Mouse (Mus musculus): ENCODE data around the gene Rmnd1. TPM values are rescaled to one million over a fixed set of nuclear protein-coding genes. Genes with fewer than 3 reads are reported as not detected.

Rmnd1 gene
- polyA plus RNA-seq, 1 experiment from 2014 or later = 39.1 TPM

- ATAC-seq (ENCODE audit: low read depth) = no peak
- H3K9ac ChIP-seq (ENCODE audit: low read length) = no peak overlapping the region
Measured at GRCm38 (mm10) chr10:4374239-4374638, 57.9 kb downstream of the Rmnd1 start.

GRCm38 (mm10) chr10:4373558-4373957 is 58.6 kb downstream of the Rmnd1 start:
- peaks cover 2% of the 10 kb centered on the region; the same call in 1 of the 2 replicates for H3K4me1 ChIP-seq (replicated peaks; ENCODE audit: control insufficient read depth, insufficient read depth, low read length)
- no peak overlapping the region for H3K27ac ChIP-seq (ENCODE audit: low read length)
- no peak for ATAC-seq (ENCODE audit: low read depth)
- H3K4me2 ChIP-seq (ENCODE audit: low read depth, low read length) = no peak overlapping the region
- 83% methylated on average over 4 of the region's 4 CpGs for WGBS
- H3K27me3 ChIP-seq (ENCODE audit: control insufficient read depth, insufficient read depth, low read depth, low read length) = no peaks in the 10 kb centered on the region
- no peak overlapping the region for H3K4me3 ChIP-seq (ENCODE audit: low read length)
- H3K36me3 ChIP-seq (ENCODE audit: control insufficient read depth, insufficient read depth, low read length) = peaks cover 11% of the 10 kb centered on the region; the same call in 1 of the 2 replicates
- H3K9ac ChIP-seq (ENCODE audit: low read length) = no peak overlapping the region
- no peaks in the 10 kb centered on the region for H3K9me3 ChIP-seq (ENCODE audit: control insufficient read depth, low read length)

More at GRCm38 (mm10) chr10:4374239-4374638, 57.9 kb downstream of the Rmnd1 start:
- no peaks in the 10 kb centered on the region for H3K27me3 ChIP-seq (ENCODE audit: control insufficient read depth, insufficient read depth, low read depth, low read length)
- no peaks in the 10 kb centered on the region for H3K9me3 ChIP-seq (ENCODE audit: control insufficient read depth, low read length)
- WGBS = 89% methylated on average over 7 of the region's 7 CpGs
- peaks cover 2% of the 10 kb centered on the region; the same call in 1 of the 2 replicates for H3K4me1 ChIP-seq (replicated peaks; ENCODE audit: control insufficient read depth, insufficient read depth, low read length)
- no peak overlapping the region for H3K4me3 ChIP-seq (ENCODE audit: low read length)
- no peak overlapping the region for H3K4me2 ChIP-seq (ENCODE audit: low read depth, low read length)
- no peak overlapping the region for H3K27ac ChIP-seq (ENCODE audit: low read length)
- peaks cover 8% of the 10 kb centered on the region; the same call in 1 of the 2 replicates for H3K36me3 ChIP-seq (ENCODE audit: control insufficient read depth, insufficient read depth, low read length)

DNA sequence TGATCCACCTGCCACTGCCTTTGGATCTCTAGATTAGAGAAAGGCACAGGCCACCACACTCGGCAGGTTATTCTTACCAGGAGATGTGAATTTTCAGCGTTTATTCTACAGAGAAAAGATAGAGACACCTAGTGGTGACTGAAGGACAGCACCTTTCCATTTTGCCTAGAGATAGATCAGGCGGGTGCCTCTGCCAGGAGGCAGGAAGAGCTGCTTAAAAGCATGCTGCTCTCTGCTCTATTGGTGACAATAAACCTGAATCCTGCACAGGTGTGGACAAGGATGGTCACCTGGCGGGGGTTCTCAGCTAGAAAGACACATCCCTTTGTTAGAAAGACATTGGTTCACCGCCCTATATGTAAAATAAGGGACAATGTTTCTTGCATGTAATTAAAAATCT is 60.2 kb downstream of the Rmnd1 start:
- no peaks in the 10 kb centered on the region for H3K27me3 ChIP-seq (ENCODE audit: control insufficient read depth, insufficient read depth, low read depth, low read length)
- H3K36me3 ChIP-seq (ENCODE audit: control insufficient read depth, insufficient read depth, low read length) = peaks cover 15% of the 10 kb centered on the region; the same call in 1 of the 2 replicates
- no peak overlapping the region for H3K27ac ChIP-seq (ENCODE audit: low read length)
- no peak overlapping the region for H3K4me3 ChIP-seq (ENCODE audit: low read length)
- H3K4me2 ChIP-seq (ENCODE audit: low read depth, low read length) = no peak overlapping the region
- peaks cover 2% of the 10 kb centered on the region; the same call in 1 of the 2 replicates for H3K4me1 ChIP-seq (replicated peaks; ENCODE audit: control insufficient read depth, insufficient read depth, low read length)
- no peak for ATAC-seq (ENCODE audit: low read depth)
- H3K9me3 ChIP-seq (ENCODE audit: control insufficient read depth, low read length) = no peaks in the 10 kb centered on the region
- no peak overlapping the region for H3K9ac ChIP-seq (ENCODE audit: low read length)
- 48% methylated on average over 5 of the region's 5 CpGs for WGBS

- Histone ChIP-seq H3K4me2 (ENCODE audit: low read depth, low read length) (no peak overlapping the region), H3K9me3 (ENCODE audit: control insufficient read depth, low read length) (no peaks in the 10 kb centered on the region), H3K9ac (ENCODE audit: low read length) (no peak overlapping the region), H3K27me3 (ENCODE audit: control insufficient read depth, insufficient read depth, low read depth, low read length) (no peaks in the 10 kb centered on the region), H3K27ac (ENCODE audit: low read length) (no peak overlapping the region), H3K4me1 (replicated peaks; ENCODE audit: control insufficient read depth, insufficient read depth, low read length) (no peaks in the 10 kb centered on the region), H3K4me3 (ENCODE audit: low read length) (no peak overlapping the region), H3K36me3 (ENCODE audit: control insufficient read depth, insufficient read depth, low read length) (peaks cover 15% of the 10 kb centered on the region; the same call in 1 of the 2 replicates)
- WGBS = 84% methylated on average over 11 of the region's 11 CpGs
- ATAC-seq (ENCODE audit: low read depth) = no peak
Measured at GRCm38 (mm10) chr10:4370105-4370504, 62.1 kb downstream of the Rmnd1 start.

GRCm38 (mm10) chr10:4364618-4365017 is 67.6 kb downstream of the Rmnd1 start:
- H3K4me2 ChIP-seq (ENCODE audit: low read depth, low read length) = no peak overlapping the region

GRCm38 (mm10) chr10:4357435-4357834 is 74.8 kb downstream of the Rmnd1 start:
- peaks cover 45% of the 10 kb centered on the region for H3K36me3 ChIP-seq (ENCODE audit: control insufficient read depth, insufficient read depth, low read length)
- no peak for ATAC-seq (ENCODE audit: low read depth)

More at GRCm38 (mm10) chr10:4364618-4365017, 67.6 kb downstream of the Rmnd1 start:
- no peak overlapping the region for H3K4me3 ChIP-seq (ENCODE audit: low read length)
- WGBS = 79% methylated on average over 3 of the region's 3 CpGs
- H3K9me3 ChIP-seq (ENCODE audit: control insufficient read depth, low read length) = 0 out of 2 replicates have a peak, but pooled peaks cover 4% of the 10 kb centered on the region
- no peaks in the 10 kb centered on the region for H3K4me1 ChIP-seq (replicated peaks; ENCODE audit: control insufficient read depth, insufficient read depth, low read length)
- no peak for ATAC-seq (ENCODE audit: low read depth)
- peaks cover 9% of the 10 kb centered on the region; the same call in 1 of the 2 replicates for H3K36me3 ChIP-seq (ENCODE audit: control insufficient read depth, insufficient read depth, low read length)
- no peaks in the 10 kb centered on the region for H3K27me3 ChIP-seq (ENCODE audit: control insufficient read depth, insufficient read depth, low read depth, low read length)
- H3K27ac ChIP-seq (ENCODE audit: low read length) = no peak overlapping the region
- no peak overlapping the region for H3K9ac ChIP-seq (ENCODE audit: low read length)

DNA sequence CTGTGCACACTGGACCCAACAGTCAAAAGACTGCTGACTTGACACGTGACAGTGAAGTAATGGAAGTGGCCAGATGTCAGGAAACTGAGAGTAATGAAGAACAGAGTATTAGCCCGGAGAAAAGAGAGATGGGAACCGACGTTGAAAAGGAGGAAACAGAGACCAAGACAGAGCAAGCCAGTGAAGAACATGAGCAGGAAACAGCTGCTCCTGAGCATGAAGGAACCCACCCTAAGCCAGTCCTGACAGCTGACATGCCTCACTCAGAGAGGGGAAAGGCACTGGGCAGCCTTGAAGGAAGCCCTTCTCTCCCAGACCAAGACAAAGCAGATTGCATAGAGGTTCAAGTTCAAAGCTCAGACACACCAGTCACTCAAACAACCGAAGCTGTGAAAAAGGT is 75.5 kb downstream of the Rmnd1 start:
- no peak for ATAC-seq (ENCODE audit: low read depth)
- WGBS = 62% methylated on average over 5 of the region's 5 CpGs
- H3K27me3 ChIP-seq (ENCODE audit: control insufficient read depth, insufficient read depth, low read depth, low read length) = no peaks in the 10 kb centered on the region
- H3K4me3 ChIP-seq (ENCODE audit: low read length) = no peak overlapping the region
- H3K27ac ChIP-seq (ENCODE audit: low read length) = no peak overlapping the region
- H3K9ac ChIP-seq (ENCODE audit: low read length) = no peak overlapping the region
- H3K4me1 ChIP-seq (replicated peaks; ENCODE audit: control insufficient read depth, insufficient read depth, low read length) = no peaks in the 10 kb centered on the region
- H3K9me3 ChIP-seq (ENCODE audit: control insufficient read depth, low read length) = no peaks in the 10 kb centered on the region
- peaks cover 45% of the 10 kb centered on the region for H3K36me3 ChIP-seq (ENCODE audit: control insufficient read depth, insufficient read depth, low read length)
- H3K4me2 ChIP-seq (ENCODE audit: low read depth, low read length) = no peak overlapping the region

More at GRCm38 (mm10) chr10:4357435-4357834, 74.8 kb downstream of the Rmnd1 start:
- no peaks in the 10 kb centered on the region for H3K27me3 ChIP-seq (ENCODE audit: control insufficient read depth, insufficient read depth, low read depth, low read length)
- H3K4me2 ChIP-seq (ENCODE audit: low read depth, low read length) = no peak overlapping the region
- 81% methylated on average over 10 of the region's 10 CpGs for WGBS
- no peaks in the 10 kb centered on the region for H3K4me1 ChIP-seq (replicated peaks; ENCODE audit: control insufficient read depth, insufficient read depth, low read length)
- no peaks in the 10 kb centered on the region for H3K9me3 ChIP-seq (ENCODE audit: control insufficient read depth, low read length)
- no peak overlapping the region for H3K27ac ChIP-seq (ENCODE audit: low read length)
- H3K9ac ChIP-seq (ENCODE audit: low read length) = no peak overlapping the region
- H3K4me3 ChIP-seq (ENCODE audit: low read length) = no peak overlapping the region

DNA sequence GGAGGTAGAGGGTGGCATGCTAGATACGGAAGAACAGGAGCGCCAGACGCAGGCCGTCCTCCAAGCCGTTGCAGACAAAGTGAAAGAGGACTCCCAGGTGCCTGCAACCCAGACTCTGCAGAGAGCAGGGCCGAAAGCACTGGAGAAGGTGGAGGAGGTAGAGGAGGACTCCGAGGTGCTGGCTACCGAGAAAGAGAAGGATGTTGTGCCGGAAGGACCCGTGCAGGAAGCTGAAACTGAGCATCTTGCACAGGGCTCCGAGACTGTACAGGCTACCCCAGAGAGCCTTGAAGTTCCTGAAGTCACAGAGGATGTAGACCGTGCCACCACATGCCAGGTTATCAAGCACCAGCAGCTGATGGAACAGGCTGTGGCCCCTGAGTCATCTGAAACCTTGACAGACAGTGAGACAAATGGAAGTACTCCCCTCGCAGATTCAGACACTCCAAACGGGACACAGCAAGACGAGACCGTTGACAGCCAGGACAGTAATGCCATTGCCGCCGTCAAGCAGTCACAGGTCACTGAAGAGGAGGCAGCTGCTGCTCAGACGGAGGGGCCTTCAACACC is 76.2 kb downstream of the Rmnd1 start:
- Histone ChIP-seq H3K4me2 (ENCODE audit: low read depth, low read length) (no peak overlapping the region), H3K4me3 (ENCODE audit: low read length) (no peak overlapping the region), H3K36me3 (ENCODE audit: control insufficient read depth, insufficient read depth, low read length) (peaks cover 45% of the 10 kb centered on the region), H3K27me3 (ENCODE audit: control insufficient read depth, insufficient read depth, low read depth, low read length) (no peaks in the 10 kb centered on the region), H3K9me3 (ENCODE audit: control insufficient read depth, low read length) (no peaks in the 10 kb centered on the region), H3K27ac (ENCODE audit: low read length) (no peak overlapping the region), H3K9ac (ENCODE audit: low read length) (no peak overlapping the region), H3K4me1 (replicated peaks; ENCODE audit: control insufficient read depth, insufficient read depth, low read length) (no peaks in the 10 kb centered on the region)
- 77% methylated on average over 19 of the region's 19 CpGs for WGBS
- ATAC-seq (ENCODE audit: low read depth) = no peak

DNA sequence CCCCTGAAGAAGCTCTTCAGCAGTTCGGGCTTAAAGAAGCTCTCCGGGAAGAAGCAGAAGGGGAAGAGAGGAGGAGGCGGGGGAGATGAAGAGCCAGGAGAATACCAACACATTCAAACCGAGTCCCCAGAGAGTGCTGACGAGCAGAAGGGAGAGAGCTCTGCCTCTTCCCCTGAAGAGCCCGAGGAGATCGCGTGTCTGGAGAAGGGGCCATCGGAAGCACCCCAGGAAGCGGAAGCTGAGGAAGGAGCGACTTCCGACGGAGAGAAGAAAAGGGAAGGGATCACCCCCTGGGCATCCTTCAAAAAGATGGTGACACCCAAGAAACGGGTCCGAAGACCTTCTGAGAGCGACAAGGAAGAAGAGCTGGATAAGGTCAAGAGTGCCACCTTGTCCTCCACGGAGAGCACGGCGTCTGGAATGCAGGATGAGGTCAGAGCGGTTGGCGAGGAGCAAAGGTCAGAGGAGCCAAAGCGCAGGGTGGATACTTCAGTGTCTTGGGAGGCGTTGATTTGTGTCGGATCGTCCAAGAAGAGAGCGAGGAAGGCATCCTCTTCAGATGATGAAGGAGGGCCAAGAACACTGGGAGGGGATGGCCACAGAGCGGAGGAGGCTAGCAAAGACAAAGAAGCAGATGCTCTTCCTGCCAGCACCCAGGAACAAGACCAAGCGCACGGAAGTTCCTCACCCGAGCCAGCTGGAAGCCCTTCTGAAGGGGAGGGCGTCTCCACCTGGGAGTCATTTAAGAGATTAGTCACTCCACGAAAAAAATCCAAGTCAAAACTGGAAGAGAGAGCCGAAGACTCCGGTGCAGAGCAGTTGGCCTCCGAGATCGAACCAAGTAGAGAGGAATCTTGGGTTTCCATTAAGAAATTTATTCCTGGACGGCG is 77.6 kb downstream of the Rmnd1 start:
- Histone ChIP-seq H3K27ac (ENCODE audit: low read length) (no peak overlapping the region), H3K4me3 (ENCODE audit: low read length) (no peak overlapping the region), H3K36me3 (ENCODE audit: control insufficient read depth, insufficient read depth, low read length) (peaks cover 45% of the 10 kb centered on the region), H3K9me3 (ENCODE audit: control insufficient read depth, low read length) (no peaks in the 10 kb centered on the region), H3K27me3 (ENCODE audit: control insufficient read depth, insufficient read depth, low read depth, low read length) (no peaks in the 10 kb centered on the region), H3K4me1 (replicated peaks; ENCODE audit: control insufficient read depth, insufficient read depth, low read length) (no peaks in the 10 kb centered on the region), H3K9ac (ENCODE audit: low read length) (no peak overlapping the region), H3K4me2 (ENCODE audit: low read depth, low read length) (no peak overlapping the region)
- WGBS = 83% methylated on average over 38 of the region's 38 CpGs
- no peak for ATAC-seq (ENCODE audit: low read depth)
